Mouse (Mus musculus) megakaryocyte, adult 5-6 weeks (primary cell): ENCODE measurements around the gene Add1. TPM values are rescaled to one million over a fixed set of nuclear protein-coding genes. Genes with fewer than 3 reads are reported as not detected.

ENCODE experiments used
- ATAC-seq: 2 replicates; pipeline ENCODE4 v1.8.0; 2016; ENCODE audit warnings: mild to moderate bottlenecking, inconsistent platforms; ENCODE audit not compliant: poor library complexity, severe bottlenecking
- total RNA-seq, 2 experiments: library from RNA; stranded (forward) in 1 of 2; stranded (reverse) in 1 of 2; fragments of 153-499, 151-499 nt in 1 of 2; fragments of 221-1000, 200-1000 nt in 1 of 2; gene quantifications; 2 replicates each; pipeline versions ENCODE4 v1.2.3 to v1.2.4; 2015 to 2017

Gene Add1
- total RNA-seq, 2 experiments from 2014 or later, result 117 to 137 TPM

DNA sequence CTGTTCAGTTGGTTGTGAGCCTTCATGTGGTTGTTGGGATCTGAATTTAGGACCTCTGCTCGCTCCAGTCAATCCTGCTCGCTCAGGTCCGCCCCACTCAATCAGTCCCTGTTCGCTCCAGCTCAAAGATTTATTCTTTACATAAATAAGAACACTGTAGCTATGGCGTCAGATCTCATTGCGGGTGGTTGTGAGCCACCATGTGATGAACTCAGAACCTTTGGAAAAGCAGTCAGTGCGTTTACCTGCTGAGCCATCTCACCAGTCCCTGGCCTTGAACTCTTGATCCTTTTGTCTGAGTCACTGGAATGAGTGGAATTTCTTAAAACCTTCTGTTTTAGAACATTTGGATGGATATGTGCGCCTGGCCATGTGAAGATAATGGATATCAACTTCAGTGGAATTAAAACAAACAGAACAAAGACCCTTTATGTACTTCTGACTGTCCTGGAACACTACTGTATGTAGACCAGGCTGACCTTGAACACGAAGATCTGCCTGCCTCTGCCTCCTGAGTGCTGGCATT, 19.8 kb downstream of the Add1 start:
- ATAC-seq, result no peak

DNA sequence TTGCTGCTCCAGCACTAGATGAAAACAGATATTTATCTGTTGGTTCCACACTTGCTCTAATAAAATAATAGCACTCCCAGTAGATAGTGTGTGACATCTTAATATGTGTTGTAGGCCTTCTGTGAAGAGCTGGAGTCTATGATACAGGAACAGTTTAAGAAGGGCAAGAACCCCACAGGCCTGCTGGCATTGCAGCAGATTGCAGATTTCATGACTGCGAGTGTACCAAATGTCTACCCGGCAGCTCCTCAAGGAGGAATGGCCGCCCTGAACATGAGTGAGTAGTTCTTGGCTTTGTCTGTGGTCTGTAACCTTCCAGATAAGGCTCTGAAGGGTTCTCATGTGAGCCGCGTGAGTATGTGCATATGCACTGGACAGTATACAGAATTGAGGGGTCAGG, 31.1 kb downstream of the Add1 start:
- no peak for ATAC-seq

DNA sequence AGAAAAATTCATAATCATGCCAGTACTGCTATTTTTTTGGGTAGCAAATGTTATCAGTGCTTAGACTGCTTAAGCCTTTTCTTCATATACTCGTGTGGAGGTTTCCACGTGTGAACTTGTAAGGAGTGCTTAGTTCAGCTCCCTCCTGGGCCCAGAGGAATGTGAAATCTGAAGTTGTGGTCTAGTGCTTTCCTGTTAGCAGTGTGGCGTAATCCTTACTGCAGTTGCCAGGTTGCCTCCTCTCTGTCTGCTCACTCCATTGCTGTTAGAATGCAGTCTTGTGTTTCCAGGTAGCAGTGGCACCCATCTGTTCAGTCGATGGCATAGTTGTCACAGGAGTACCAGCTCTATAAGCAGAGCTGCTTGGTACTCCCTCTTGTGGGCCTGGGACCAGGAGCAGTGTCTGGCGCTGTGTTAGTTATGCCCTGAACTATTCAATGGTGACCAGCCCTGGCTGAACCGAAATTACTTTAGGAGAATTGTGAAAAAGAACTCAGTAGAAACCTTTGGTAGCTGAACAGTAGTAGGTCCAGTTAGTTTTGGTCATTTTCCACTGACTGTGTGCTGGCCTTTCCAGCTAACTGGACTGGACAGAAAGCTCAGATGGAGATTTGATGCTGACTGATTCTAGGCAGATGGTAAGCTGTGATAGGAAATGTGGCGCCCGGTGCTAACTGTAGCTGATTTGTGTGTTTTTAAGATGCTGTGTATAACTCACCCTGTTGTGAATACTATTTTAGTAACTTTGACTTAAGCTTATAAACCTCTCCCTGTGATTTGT, 33.8 kb downstream of the Add1 start:
- peak; percentile 88 for ATAC-seq

DNA sequence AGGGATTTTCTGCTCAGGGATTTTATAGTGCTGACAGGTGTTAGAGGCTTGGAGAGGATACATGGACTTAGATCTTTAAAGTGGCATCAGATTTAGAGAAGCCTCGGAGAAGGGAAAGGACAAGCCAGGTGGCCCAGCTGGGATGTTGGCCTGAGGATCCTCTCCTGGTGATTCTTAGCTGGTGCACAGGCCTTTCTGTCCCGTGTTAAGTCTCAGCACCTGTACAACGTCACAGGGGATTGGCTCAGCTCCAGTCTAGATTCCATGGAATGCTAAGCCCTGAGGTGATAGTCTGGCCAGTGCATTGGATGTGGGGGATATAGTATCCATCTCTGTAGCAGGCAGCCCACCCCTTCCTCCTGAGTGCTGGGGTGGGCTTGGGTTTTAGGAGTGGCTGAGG, 34.8 kb downstream of the Add1 start:
- no peak for ATAC-seq

DNA sequence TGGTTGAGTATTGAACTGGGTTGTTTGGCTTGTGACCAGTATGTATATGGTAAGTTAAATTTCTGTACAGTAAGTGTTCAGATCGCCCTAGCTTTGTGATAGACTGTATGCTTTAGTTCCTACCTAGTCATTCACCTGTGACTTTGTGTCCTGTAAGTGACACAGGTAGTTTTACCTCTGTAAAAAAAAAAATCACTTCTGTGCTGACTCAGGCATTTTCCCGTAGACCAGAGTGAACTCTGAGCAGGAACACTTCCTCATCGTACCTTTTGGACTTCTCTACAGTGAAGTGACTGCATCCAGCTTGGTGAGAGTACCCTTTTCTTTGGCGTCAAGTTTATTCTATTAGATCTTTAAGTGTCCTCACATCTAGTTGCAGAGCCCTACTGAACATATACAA, 36.5 kb downstream of the Add1 start:
- ATAC-seq, result no peak

DNA sequence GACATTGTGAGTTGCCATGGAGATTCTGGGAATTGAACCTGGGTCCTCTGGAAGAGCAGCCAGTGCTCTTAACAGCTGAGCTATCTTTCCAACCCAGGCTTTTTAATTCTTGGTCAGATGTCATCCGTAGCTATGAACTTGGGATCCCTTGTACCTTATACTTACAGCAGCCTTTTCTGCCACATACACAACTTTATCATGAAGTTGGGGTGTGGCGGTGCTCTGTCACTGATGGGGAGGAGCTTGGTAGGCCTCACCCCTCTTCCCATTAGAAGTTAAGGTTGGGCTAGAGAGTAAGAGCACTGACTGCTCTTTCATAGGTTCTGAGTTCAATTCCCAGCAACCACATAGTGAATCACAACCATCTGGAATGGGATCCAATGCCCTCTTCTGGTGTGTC, 59.5 kb downstream of the Add1 start:
- no peak for ATAC-seq

DNA sequence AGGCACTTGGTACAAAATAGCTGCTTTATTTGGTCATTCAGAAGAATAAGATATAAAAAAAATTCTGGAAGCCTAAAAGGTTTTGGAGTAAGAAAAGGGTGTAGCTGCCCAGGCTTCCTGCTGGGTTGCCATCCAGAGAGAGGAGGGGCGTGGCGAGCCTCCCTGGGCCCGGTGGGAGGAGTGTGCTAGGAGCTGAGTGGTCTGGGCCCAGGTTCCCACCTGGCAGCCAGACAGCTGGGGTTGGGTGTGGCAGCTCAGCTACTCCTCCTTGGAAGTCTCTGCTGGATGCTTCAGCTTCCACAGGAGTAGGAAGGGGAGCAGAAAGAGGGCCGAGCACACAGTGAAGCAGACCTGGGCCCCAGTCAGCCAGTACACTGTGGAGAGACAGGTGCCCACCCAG, 60.2 kb downstream of the Add1 start:
- no peak for ATAC-seq

DNA sequence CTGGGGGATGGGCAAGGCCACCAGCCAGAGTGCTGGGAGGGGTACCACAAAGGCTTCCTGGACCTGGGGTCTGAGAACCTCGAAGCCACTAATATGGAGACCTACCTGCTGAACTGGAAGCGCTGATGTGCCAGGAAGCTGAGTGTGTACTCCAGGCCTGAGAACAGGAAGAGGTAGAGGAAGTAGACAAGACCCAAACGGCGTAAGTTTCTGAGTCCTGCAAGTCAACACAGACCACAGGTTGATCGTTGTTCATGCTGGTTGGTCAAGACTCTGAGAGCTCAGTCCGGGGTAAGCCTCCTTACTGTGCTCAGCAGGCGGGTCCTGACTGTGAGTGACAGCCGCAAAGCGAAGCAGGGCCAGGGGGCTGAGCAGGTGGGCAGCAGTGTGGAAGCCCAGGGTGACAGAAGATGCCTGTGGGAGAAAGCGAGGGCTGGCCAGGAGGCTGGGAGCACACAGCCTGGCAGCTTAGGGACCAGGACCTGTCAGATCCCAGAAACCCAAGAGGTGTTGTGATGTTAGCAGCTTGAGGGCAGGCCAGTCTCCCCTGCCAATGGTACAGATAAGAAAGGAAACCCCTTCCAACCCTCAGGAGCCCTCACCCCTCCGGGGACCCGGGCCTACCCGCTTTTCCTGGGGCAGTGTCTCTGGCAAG, 61.4 kb downstream of the Add1 start:
- peak; percentile 45 for ATAC-seq

DNA sequence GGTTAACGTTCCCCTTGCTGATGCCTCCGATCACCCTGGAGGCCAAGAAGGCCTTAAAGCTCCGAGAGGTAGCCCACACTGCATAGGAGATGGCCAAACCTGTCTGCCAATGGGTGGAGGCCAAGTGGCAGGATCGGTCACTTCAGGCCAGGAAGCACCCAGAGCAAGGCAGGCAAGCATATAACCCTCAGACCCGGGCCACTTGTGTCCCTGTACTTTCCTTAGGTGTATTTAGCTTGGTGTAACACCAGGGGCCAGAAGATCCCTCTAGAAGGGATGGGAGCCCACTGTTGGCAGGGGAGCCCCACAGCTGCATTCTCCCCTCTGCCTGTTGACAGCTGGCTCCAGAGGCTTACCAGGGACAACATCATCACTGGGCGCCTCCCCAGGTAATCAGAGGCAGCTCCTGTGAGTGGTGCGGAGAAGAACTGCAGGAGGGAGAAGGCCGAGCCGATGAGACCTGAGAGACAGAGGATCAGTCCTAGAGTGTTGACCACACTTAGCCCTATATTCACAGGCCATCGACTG, 62.3 kb downstream of the Add1 start:
- no peak for ATAC-seq

DNA sequence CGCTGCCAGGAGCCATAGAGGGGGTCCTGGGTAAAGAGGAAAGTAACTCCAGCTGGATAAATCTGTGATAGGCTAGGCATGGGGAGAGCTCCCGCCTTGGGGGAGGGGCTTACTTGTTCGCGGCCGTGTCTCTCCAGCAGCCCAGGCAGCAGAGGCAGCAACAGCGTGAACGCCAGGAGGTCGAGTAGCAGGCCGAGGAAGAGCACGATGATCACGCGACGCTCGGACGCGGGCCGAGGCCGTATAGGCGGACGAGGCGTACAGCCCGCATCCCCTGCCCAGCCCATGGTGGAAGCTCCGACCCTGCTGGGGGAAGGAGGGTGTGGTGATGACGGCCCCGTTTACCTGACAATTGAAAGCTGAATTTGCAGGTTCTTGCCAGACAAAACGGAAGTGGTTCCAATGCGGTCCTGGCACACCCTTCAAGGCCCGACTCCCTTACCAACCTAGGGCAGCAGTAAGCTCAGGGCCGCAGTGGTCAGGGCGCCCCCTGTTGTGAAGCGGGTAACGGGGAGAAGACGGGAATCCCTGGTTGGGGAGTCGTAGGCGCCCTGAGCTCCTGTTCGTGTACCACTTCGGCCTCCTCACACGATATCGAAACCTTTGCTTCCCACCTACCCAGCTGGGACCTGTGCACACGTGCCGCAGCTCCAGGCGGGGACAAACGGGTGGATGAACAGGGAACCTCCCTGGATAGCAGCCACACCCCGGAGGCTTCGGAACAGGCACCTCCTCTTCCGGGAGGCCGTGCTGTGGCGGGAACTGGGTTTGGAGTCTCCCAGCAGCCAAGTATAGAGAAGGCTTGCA, 63.2 kb downstream of the Add1 start, which contains the start of gene Mfsd10:
TSS of gene Mfsd10 (minus strand) at position 732 of the 807 bp plus-strand sequence.
- ATAC-seq, result peak; percentile 66

DNA sequence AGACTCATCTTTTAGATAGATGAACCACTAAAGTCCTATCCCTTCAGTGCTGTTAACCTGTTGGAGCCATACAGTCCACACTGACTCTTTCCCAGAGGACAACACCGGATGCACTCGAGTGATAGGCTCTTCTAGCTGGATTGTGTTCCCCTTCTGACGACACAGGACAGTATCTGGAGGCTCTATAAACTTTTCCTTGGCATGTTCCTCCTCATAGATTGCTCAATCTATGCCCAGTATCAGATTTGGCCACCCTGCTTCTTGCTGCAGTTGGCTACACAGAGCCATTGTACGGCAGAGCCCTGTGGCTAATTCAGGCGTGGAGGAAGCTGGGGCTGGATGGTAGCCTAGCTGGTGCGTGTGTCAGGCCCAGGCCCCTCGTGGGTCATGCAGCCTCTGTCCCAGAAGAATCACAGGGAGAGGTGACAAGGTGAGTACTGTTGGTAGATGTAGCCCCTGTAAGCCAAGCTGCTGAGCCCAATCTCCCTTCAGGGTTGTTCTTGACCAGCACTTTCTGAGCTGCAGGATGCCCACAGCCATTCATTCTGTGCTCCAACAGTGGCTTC, 64.2 kb downstream of the Add1 start:
- ATAC-seq, result no peak

DNA sequence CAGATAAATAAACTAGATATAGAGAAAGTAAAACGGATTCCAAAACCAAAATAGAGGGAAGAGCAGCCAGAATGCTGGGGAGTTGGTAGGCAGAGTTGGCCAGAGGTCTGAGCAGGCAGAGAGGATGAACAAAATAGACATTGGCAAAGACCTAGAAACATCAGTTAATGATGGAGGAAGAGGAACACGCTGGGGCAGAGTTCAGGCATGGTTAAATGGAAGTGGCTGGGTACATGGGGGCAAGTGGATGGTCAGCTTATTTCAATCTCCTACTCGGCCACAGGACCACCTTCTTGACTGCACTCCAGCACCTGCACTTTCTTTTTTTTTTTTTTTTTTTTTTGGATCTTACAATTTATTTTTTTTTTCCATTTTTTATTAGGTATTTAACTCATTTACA, 68.5 kb downstream of the Add1 start:
- ATAC-seq, result no peak

DNA sequence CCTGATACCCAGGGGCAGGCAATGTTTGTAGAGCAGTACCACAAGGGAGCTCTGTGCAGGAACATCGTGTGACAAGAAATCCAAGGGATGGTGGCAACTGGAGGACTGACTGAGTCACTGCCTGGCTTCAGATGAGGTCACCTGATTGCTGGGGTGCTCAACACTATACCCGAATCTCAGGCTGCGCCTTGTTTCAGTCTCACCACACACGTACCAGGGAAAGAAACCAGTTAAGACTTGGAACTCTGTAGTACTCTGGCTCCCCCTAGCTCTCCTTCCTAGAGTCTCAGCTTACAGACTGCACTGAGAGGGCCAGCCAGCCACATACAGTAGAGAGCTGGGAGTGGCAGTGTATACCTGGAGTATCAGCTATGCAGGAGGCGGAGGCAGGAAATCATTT, 69.5 kb downstream of the Add1 start:
- ATAC-seq, result peak; percentile 79

DNA sequence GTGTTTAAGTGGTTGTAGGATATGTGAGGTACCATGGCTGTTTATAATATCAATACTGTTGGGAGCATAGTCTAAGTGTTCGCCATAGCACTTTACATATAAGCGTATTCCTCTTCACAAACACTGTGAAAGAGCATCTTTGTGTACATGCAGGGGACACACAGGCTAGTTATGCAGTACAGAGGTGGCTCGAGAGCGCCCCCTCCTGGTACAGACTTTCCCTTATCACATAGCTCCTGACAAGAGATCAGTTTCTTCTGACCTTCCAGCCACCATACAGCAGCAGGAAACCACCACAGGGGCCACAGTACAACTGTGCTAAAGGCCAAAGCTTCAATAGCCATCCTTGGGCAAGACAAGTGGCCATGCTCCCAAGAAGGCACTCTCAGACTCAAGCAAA, 74.1 kb downstream of the Add1 start:
- peak; percentile 82 for ATAC-seq

DNA sequence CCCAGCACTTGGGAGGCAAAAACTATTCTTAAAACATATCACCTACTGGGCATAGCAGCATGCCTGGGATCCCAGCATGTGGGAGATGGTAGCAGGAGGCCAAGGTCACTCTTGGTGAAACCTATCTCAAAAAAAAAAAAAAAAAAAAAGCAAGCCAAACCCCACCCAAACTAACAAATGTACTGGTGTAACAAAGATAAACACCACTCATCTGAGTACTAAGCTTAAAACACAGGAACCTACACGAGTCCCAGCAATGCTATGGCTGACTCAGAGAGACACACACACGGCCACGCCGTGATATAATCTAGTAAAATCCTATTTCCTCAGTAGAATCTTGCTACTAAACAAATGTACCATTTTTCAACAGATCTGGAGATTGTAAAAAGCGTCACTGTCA, 79.5 kb downstream of the Add1 start:
- ATAC-seq, result no peak

DNA sequence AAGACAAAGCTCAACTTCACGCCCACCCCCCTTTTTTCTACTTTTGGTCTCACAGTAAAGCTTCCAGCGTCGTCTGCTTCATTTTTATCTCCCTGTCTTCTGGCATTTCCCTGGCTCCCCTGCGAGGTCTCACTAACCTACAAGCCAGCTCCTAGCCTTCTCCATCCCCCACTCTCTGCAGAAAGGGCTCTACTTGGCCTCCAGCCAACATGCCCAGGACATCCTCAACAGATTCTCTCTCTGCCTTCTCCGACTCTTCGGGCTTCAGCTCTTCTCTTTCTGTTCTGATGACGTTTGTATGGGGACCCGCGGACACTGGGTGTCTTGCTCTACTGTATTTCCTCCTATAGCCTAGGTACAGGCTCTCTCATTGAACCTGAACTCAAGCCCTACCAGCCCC, 81.4 kb downstream of the Add1 start:
- ATAC-seq, result no peak

DNA sequence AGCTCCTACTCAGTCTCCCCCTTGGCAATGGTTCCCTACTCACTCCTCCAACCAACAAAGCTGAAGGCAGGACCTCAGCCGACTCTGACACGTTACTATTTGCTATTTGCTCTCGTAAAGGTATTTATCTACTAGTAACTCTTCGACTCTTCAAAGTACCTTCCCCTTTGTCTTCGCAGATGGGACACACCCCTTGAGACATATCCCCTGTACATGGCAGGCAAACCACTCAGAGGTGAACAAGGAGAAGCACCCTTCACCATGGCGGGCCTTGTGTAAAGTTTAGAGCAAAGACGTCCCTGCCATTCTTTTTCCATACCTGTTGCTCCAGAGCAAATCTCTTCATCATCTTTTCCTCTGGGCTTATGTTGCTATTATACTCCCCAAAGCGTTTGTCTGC, 84.1 kb downstream of the Add1 start:
- no peak for ATAC-seq

DNA sequence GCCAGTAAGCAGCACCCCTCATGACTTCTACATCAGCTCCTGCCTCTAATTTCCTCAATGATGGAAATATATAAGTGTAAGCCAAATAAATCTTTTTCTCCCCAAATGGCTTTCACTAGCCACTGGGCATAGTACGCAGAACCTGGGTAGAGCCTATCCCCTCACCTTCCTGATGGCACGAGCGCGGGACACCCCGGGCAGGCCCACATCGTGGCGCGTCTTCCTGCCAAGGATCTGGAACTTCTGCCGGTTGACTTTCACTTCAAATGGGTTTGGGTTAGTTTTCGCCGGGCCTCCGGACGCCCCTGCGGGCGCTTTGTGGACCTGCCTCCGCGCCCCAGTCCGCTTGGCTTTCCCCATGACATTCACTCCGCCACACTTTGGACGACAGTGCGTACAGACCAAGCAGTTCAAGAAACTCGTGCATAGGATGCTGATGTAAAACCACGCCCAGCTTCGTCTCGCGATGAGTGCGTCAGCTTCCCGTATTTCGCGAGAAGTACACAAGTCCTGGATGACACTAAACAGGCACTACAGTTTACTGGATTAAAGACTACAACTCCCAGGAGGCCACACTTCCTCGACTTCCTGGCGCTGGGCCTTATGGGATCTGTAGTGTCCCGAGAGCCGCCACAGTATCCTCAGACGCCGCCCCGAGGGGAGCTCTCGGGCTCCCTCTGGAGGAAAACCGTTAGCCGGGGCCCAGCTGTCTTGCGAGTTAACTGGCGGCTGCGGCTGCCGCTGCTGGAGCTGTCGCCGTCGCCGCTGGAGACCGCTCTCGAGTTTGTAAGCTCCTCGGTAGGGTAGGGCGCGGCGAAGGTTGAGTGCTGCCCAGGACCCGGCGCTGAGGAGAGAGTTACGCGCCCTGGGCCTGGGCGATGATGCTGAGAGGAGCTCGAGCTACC, 86.5 kb downstream of the Add1 start, which contains the start of the genes Nop14 and Grk4:
TSS of gene Nop14 (minus strand) at position 463 of the 905 bp plus-strand sequence.
TSS of gene Grk4 (plus strand) at position 694 of the 905 bp plus-strand sequence.
- ATAC-seq, result peak; percentile 94

DNA sequence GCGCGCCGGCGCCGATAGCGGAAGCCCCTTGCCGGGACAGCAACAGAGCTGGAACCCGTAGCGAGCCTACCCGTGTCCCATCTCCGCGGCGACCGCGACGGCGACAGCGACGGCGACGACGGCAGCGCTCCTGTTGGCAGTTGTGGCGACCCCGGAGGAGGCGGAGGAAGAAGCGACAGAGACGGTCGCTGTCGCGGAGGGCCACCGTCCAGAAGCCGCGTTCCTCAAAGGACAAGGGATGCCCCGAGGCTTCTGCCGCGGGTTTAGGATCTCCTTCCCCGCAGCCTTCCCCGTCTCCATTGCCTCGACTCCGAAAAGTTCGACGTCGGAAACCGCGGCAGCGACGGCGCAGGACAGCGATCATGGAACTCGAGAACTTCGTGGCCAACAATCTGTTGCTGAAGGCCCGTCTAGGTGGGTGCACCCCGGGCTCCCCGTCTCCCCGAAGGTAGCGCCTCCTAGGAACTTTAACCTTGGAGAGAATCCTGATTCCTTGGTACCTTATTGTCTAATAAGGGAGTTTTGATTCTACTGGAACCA, 87.2 kb downstream of the Add1 start:
- 0 out of 2 replicates have a peak, but pooled peaks have one; percentile 0 for ATAC-seq
